Mouse (Mus musculus): ENCODE measurements around the gene Vps16.

DNA sequence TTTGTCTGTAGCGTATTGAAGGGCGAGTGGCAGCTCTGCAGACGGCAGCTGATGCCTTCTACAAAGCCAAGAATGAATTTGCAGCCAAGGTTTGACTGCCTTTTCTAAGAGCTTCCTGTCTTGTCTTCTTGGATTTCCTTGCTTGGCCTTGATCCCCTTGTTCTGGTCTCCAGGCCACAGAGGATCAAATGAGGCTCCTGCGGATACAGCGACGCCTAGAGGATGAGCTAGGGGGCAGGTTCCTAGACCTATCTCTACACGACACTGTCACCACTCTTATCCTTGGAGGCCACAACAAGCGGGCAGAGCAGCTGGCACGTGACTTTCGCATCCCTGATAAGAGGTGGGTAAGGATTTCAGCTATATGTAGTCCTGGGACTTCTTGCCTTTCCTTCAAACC, 18.0 kb downstream of the Vps16 start:
- TF ChIP-seq POLR2A (IDR thresholded peaks at IDR 0.05; ENCODE audit: borderline replicate concordance, low read depth, low read length) (no peak), CTCF (IDR thresholded peaks at IDR 0.05; ENCODE audit: low read depth, low read length) (no peak)
